Mouse (Mus musculus) olfactory bulb, adult 2 months (tissue): ENCODE measurements around the gene Dnah17.

Experiments
- CTCF ChIP-seq: fragments of 200-500 bp; IDR thresholded peaks from 2 replicates; pipeline ENCODE4 v1.5.1; 2012; ENCODE audit warnings: low read depth, mild to moderate bottlenecking, low read length, moderate library complexity; ENCODE audit not compliant: insufficient read depth
- POLR2A ChIP-seq: fragments of 200-500 bp; IDR thresholded peaks from 2 replicates; pipeline ENCODE4 v1.6.1; 2012; ENCODE audit warnings: mild to moderate bottlenecking, low read depth, low read length, moderate library complexity; ENCODE audit not compliant: insufficient read depth

DNA sequence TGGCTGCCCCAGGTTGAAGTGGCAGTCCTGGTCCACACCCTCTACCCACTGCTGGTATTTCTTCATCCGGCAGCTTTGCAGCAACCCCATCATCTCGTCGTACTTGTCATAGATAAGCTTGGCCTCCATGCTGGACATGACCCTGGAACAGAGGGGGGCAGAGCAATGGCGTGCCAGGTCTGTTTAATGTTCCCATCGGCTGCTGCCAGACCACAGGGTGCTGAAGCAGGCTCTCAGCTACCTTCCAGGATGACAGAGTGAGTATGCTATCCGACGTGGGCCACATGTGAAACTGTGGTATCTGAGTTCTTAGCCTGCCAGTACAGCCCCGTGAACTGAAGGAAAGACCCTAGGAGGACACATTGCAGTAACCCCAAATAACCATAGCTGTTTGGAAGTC, 11.7 kb downstream of the Dnah17 start:
- no peak for TF ChIP-seq CTCF
- no peak for TF ChIP-seq POLR2A
